Mouse (Mus musculus): ENCODE results near the gene Mgat4a. TPM values are rescaled to one million over a fixed set of nuclear protein-coding genes. Genes with fewer than 3 reads are reported as not detected.

Gene Mgat4a
- polyA plus RNA-seq, 1 experiment: 2.4 TPM

- Histone ChIP-seq H3K4me3 (ENCODE audit: insufficient read depth, low read depth, low read length) (no peak overlapping the region), H3K4me1 (ENCODE audit: control insufficient read depth, insufficient read depth, insufficient read length, low read length) (peaks cover 2% of the 10 kb centered on the region), H3K27ac (replicated peaks; ENCODE audit: low read depth, low read length) (peak overlapping the region; percentile 29; the same call in 1 of the 2 replicates)
These were observed 49.1 kb downstream of the Mgat4a start for GRCm38 (mm10) chr1:37491672-37492071.

GRCm38 (mm10) chr1:37490691-37491212 is 50.1 kb downstream of the Mgat4a start:
- no peak overlapping the region for H3K4me3 ChIP-seq (ENCODE audit: insufficient read depth, low read depth, low read length)
- H3K27ac ChIP-seq (replicated peaks; ENCODE audit: low read depth, low read length): no peak overlapping the region
- peaks cover 2% of the 10 kb centered on the region; the same call in 1 of the 2 replicates for H3K4me1 ChIP-seq (ENCODE audit: control insufficient read depth, insufficient read depth, insufficient read length, low read length)

- Histone ChIP-seq H3K4me3 (ENCODE audit: insufficient read depth, low read depth, low read length) (no peak overlapping the region), H3K4me1 (ENCODE audit: control insufficient read depth, insufficient read depth, insufficient read length, low read length) (peaks cover 2% of the 10 kb centered on the region; the same call in 1 of the 2 replicates), H3K27ac (replicated peaks; ENCODE audit: low read depth, low read length) (no peak overlapping the region)
These were observed 52.3 kb downstream of the Mgat4a start for GRCm38 (mm10) chr1:37488531-37488930.

- H3K27ac ChIP-seq (replicated peaks; ENCODE audit: low read depth, low read length): no peak overlapping the region
- H3K4me3 ChIP-seq (ENCODE audit: insufficient read depth, low read depth, low read length): no peak overlapping the region
- peaks cover 2% of the 10 kb centered on the region; the same call in 1 of the 2 replicates for H3K4me1 ChIP-seq (ENCODE audit: control insufficient read depth, insufficient read depth, insufficient read length, low read length)
These were observed 53.8 kb downstream of the Mgat4a start for GRCm38 (mm10) chr1:37486994-37487393.

- Histone ChIP-seq H3K4me1 (ENCODE audit: control insufficient read depth, insufficient read depth, insufficient read length, low read length) (peaks cover 2% of the 10 kb centered on the region; the same call in 1 of the 2 replicates), H3K4me3 (ENCODE audit: insufficient read depth, low read depth, low read length) (no peak overlapping the region)
These were observed 54.4 kb downstream of the Mgat4a start for GRCm38 (mm10) chr1:37486439-37486838.

GRCm38 (mm10) chr1:37484612-37485011 is 56.2 kb downstream of the Mgat4a start:
- H3K4me1 ChIP-seq (ENCODE audit: control insufficient read depth, insufficient read depth, insufficient read length, low read length): peaks cover 2% of the 10 kb centered on the region; the same call in 1 of the 2 replicates
- H3K27ac ChIP-seq (replicated peaks; ENCODE audit: low read depth, low read length): no peak overlapping the region
- H3K4me3 ChIP-seq (ENCODE audit: insufficient read depth, low read depth, low read length): no peak overlapping the region

More at GRCm38 (mm10) chr1:37486439-37486838, 54.4 kb downstream of the Mgat4a start:
- H3K27ac ChIP-seq (replicated peaks; ENCODE audit: low read depth, low read length): no peak overlapping the region

GRCm38 (mm10) chr1:37481331-37481730 is 59.5 kb downstream of the Mgat4a start:
- Histone ChIP-seq H3K4me3 (ENCODE audit: insufficient read depth, low read depth, low read length) (no peak overlapping the region), H3K27ac (replicated peaks; ENCODE audit: low read depth, low read length) (no peak overlapping the region)

GRCm38 (mm10) chr1:37480731-37481130 is 60.1 kb downstream of the Mgat4a start:
- no peak overlapping the region for H3K4me3 ChIP-seq (ENCODE audit: insufficient read depth, low read depth, low read length)
- no peak overlapping the region for H3K27ac ChIP-seq (replicated peaks; ENCODE audit: low read depth, low read length)
- H3K4me1 ChIP-seq (ENCODE audit: control insufficient read depth, insufficient read depth, insufficient read length, low read length): peaks cover 5% of the 10 kb centered on the region; the same call in 1 of the 2 replicates

More at GRCm38 (mm10) chr1:37481331-37481730, 59.5 kb downstream of the Mgat4a start:
- peaks cover 5% of the 10 kb centered on the region; the same call in 1 of the 2 replicates for H3K4me1 ChIP-seq (ENCODE audit: control insufficient read depth, insufficient read depth, insufficient read length, low read length)

- no peak overlapping the region for H3K27ac ChIP-seq (replicated peaks; ENCODE audit: low read depth, low read length)
- no peak overlapping the region for H3K4me3 ChIP-seq (ENCODE audit: insufficient read depth, low read depth, low read length)
- peaks cover 5% of the 10 kb centered on the region; the same call in 1 of the 2 replicates for H3K4me1 ChIP-seq (ENCODE audit: control insufficient read depth, insufficient read depth, insufficient read length, low read length)
These were observed 61.1 kb downstream of the Mgat4a start for GRCm38 (mm10) chr1:37479759-37480158.

GRCm38 (mm10) chr1:37479074-37479473 is 61.7 kb downstream of the Mgat4a start:
- peaks cover 5% of the 10 kb centered on the region; the same call in 1 of the 2 replicates for H3K4me1 ChIP-seq (ENCODE audit: control insufficient read depth, insufficient read depth, insufficient read length, low read length)
- H3K4me3 ChIP-seq (ENCODE audit: insufficient read depth, low read depth, low read length): no peak overlapping the region
- no peak overlapping the region for H3K27ac ChIP-seq (replicated peaks; ENCODE audit: low read depth, low read length)

GRCm38 (mm10) chr1:37478416-37478815 is 62.4 kb downstream of the Mgat4a start:
- Histone ChIP-seq H3K4me1 (ENCODE audit: control insufficient read depth, insufficient read depth, insufficient read length, low read length) (peaks cover 5% of the 10 kb centered on the region; the same call in 1 of the 2 replicates), H3K4me3 (ENCODE audit: insufficient read depth, low read depth, low read length) (no peak overlapping the region), H3K27ac (replicated peaks; ENCODE audit: low read depth, low read length) (no peak overlapping the region)

- Histone ChIP-seq H3K27ac (replicated peaks; ENCODE audit: low read depth, low read length) (no peak overlapping the region), H3K4me3 (ENCODE audit: insufficient read depth, low read depth, low read length) (peak overlapping the region; percentile 39), H3K4me1 (ENCODE audit: control insufficient read depth, insufficient read depth, insufficient read length, low read length) (peaks cover 5% of the 10 kb centered on the region; the same call in 1 of the 2 replicates)
These were observed 62.9 kb downstream of the Mgat4a start for GRCm38 (mm10) chr1:37477928-37478327.

GRCm38 (mm10) chr1:37477250-37477649 is 63.6 kb downstream of the Mgat4a start:
- H3K27ac ChIP-seq (replicated peaks; ENCODE audit: low read depth, low read length): no peak overlapping the region
- no peak overlapping the region for H3K4me3 ChIP-seq (ENCODE audit: insufficient read depth, low read depth, low read length)
- peaks cover 5% of the 10 kb centered on the region; the same call in 1 of the 2 replicates for H3K4me1 ChIP-seq (ENCODE audit: control insufficient read depth, insufficient read depth, insufficient read length, low read length)

- H3K4me3 ChIP-seq (ENCODE audit: insufficient read depth, low read depth, low read length): no peak overlapping the region
- H3K27ac ChIP-seq (replicated peaks; ENCODE audit: low read depth, low read length): no peak overlapping the region
These were observed 65.5 kb downstream of the Mgat4a start for GRCm38 (mm10) chr1:37475312-37475711.

GRCm38 (mm10) chr1:37474634-37475190 is 66.1 kb downstream of the Mgat4a start:
- Histone ChIP-seq H3K4me1 (ENCODE audit: control insufficient read depth, insufficient read depth, insufficient read length, low read length) (peaks cover 5% of the 10 kb centered on the region; the same call in 1 of the 2 replicates), H3K27ac (replicated peaks; ENCODE audit: low read depth, low read length) (peak overlapping the region; percentile 81)

More at GRCm38 (mm10) chr1:37475312-37475711, 65.5 kb downstream of the Mgat4a start:
- H3K4me1 ChIP-seq (ENCODE audit: control insufficient read depth, insufficient read depth, insufficient read length, low read length): peaks cover 5% of the 10 kb centered on the region; the same call in 1 of the 2 replicates

GRCm38 (mm10) chr1:37474046-37474445 is 66.8 kb downstream of the Mgat4a start:
- Histone ChIP-seq H3K27ac (replicated peaks; ENCODE audit: low read depth, low read length) (peak overlapping the region; percentile 81), H3K4me3 (ENCODE audit: insufficient read depth, low read depth, low read length) (no peak overlapping the region), H3K4me1 (ENCODE audit: control insufficient read depth, insufficient read depth, insufficient read length, low read length) (peaks cover 5% of the 10 kb centered on the region; the same call in 1 of the 2 replicates)

More at GRCm38 (mm10) chr1:37474634-37475190, 66.1 kb downstream of the Mgat4a start:
- H3K4me3 ChIP-seq (ENCODE audit: insufficient read depth, low read depth, low read length): no peak overlapping the region
